Mouse (Mus musculus): ENCODE results near the gene Ttl.

Gene Ttl

GRCm38 (mm10) chr2:129065437-129066282, at the start of gene Ttl:
Gene Ttl, plus strand, starts transcription at chr2:129065942.
- DNase-seq (ENCODE audit: low spot score), result peak; percentile 63

GRCm38 (mm10) chr2:129020106-129020505, 45.6 kb upstream of the Ttl start:
- no peak for DNase-seq (ENCODE audit: low spot score)

- DNase-seq (ENCODE audit: low spot score), result no peak
These were observed 40.9 kb upstream of the Ttl start for GRCm38 (mm10) chr2:129024820-129025219.

GRCm38 (mm10) chr2:129035381-129035780, 30.4 kb upstream of the Ttl start:
- DNase-seq (ENCODE audit: low spot score), result no peak

GRCm38 (mm10) chr2:129038426-129038936, 27.3 kb upstream of the Ttl start:
- DNase-seq (ENCODE audit: low spot score), result no peak

- no peak for DNase-seq (ENCODE audit: low spot score)
These were observed 26.7 kb upstream of the Ttl start for GRCm38 (mm10) chr2:129038937-129039631.

- no peak for DNase-seq (ENCODE audit: low spot score)
These were observed 25.2 kb upstream of the Ttl start for GRCm38 (mm10) chr2:129040567-129040966.

GRCm38 (mm10) chr2:129046172-129046845, 19.4 kb upstream of the Ttl start:
- no peak for DNase-seq (ENCODE audit: low spot score)

- no peak for DNase-seq (ENCODE audit: low spot score)
These were observed 18.9 kb upstream of the Ttl start for GRCm38 (mm10) chr2:129046846-129047196.

GRCm38 (mm10) chr2:129047811-129048210, 17.9 kb upstream of the Ttl start, which contains the start of gene Vinac1:
Gene Vinac1, minus strand, starts transcription at chr2:129048172.
- no peak for DNase-seq (ENCODE audit: low spot score)

GRCm38 (mm10) chr2:129052451-129052983, 13.2 kb upstream of the Ttl start:
- DNase-seq (ENCODE audit: low spot score), result no peak

- no peak for DNase-seq (ENCODE audit: low spot score)
These were observed 10.0 kb upstream of the Ttl start for GRCm38 (mm10) chr2:129055741-129056140.

- DNase-seq (ENCODE audit: low spot score), result no peak
These were observed 9.1 kb upstream of the Ttl start for GRCm38 (mm10) chr2:129056597-129056996.

- DNase-seq (ENCODE audit: low spot score), result no peak
These were observed 8.5 kb upstream of the Ttl start for GRCm38 (mm10) chr2:129057256-129057655.

- no peak for DNase-seq (ENCODE audit: low spot score)
These were observed 7.8 kb upstream of the Ttl start for GRCm38 (mm10) chr2:129057920-129058361.

- DNase-seq (ENCODE audit: low spot score), result no peak
These were observed 4.2 kb upstream of the Ttl start for GRCm38 (mm10) chr2:129061456-129062059.

GRCm38 (mm10) chr2:129066326-129066725, 584 bp downstream of the Ttl start:
- no peak for DNase-seq (ENCODE audit: low spot score)

GRCm38 (mm10) chr2:129070296-129070695, 4.6 kb downstream of the Ttl start:
- DNase-seq (ENCODE audit: low spot score), result no peak

- DNase-seq (ENCODE audit: low spot score), result no peak
These were observed 12.6 kb downstream of the Ttl start for GRCm38 (mm10) chr2:129078313-129078712.

- DNase-seq (ENCODE audit: low spot score), result no peak
These were observed 13.5 kb downstream of the Ttl start for GRCm38 (mm10) chr2:129079194-129079593.

GRCm38 (mm10) chr2:129081097-129081496, 15.4 kb downstream of the Ttl start:
- no peak for DNase-seq (ENCODE audit: low spot score)

GRCm38 (mm10) chr2:129083514-129083913, 17.8 kb downstream of the Ttl start:
- no peak for DNase-seq (ENCODE audit: low spot score)

All from left cerebral cortex, adult 11 months (tissue).